Mouse (Mus musculus): Measurements from ENCODE around the gene Pcare. TPM values are rescaled to one million over a fixed set of nuclear protein-coding genes. Genes with fewer than 3 reads are reported as not detected.

The Pcare gene
- 0.04 TPM in 1 of 2 replicates, not detected in the other for polyA plus RNA-seq (2014; fragmentation: Nextera tagmentation; extraction: Ambion mirVana)

DNA sequence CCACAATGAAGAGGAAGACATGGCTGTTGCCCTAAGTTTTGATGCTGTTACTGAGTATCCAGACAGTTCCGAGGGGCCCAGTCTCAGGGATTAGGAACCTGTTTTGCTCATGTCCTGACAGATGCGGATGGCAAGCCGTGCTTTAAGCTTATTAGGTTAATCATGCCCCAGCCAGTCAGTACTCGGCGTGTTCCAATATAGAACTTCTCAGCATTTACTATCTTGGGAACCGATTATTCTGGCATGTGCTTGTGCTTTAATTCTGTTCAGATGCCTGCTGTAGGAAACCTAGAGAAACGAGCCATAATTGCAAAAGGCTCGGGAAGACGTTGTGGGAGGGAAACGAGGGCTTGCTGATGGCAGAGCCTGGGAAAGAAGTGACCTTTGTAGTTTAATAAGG lies at the start of gene Pcare:
Pcare (minus strand) TSS at position 64 of the 400 bp plus-strand sequence.
- H3K4me2 ChIP-seq, result no peak within 1 kb of the TSS
- H3K27ac ChIP-seq (ENCODE audit: low read depth, low read length), result no peak within 1 kb of the TSS
- H3K4me3 ChIP-seq (ENCODE audit: low read depth, low read length), result no peak within 1 kb of the TSS
- ATAC-seq (replicated peaks; ENCODE audit: low FRiP score), result no peak
- no peak for DNase-seq (ENCODE audit: low spot score)
- no peaks in the 10 kb centered on the region for H3K9me3 ChIP-seq (ENCODE audit: control insufficient read depth, low read length)
- no peaks in the 10 kb centered on the region for H3K36me3 ChIP-seq (ENCODE audit: control insufficient read depth, insufficient read depth, low read length)
- 80% methylated on average over 10 of the region's 10 CpGs for WGBS
- no peaks in the 10 kb centered on the region for H3K27me3 ChIP-seq (replicated peaks; ENCODE audit: control insufficient read depth, insufficient read depth, low read length)
- no peaks in the 10 kb centered on the region for H3K4me1 ChIP-seq (replicated peaks; ENCODE audit: control insufficient read depth, insufficient read depth, low read length)
- H3K9ac ChIP-seq (ENCODE audit: low read depth, low read length), result no peak within 1 kb of the TSS

DNA sequence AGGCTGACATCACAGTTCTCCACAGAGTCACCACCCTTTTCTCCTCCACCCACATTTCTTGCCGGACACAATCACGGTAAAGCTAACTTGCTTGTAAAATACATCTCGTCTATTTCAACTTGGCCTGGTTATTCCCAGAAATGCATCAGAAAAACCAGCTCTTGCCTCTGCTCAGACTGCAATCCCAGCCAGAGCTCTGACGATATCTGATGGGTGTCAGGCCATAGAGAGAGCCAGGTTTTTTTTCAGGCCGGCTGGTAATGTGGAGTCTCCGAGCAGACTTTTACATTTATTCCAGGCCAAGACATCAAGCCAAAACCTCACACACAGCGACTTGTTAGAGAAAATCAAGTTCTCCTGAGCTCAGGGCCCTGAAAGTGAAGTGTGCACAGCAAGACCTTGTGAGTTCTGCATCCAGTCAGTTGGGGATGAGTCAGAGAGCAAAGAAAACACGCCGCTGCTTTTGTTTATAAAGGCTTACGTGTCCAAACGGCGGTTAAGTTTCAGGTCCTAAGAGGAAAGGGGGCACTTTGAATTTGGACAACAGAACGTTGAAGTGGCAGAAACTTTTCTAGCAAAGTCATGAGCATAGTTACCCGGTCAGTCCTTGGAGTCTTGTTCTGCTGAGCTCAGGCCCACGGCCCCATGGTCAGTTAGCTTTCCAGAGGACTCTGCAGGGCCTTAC lies 43.0 kb upstream of the Pcare start:
- no peak overlapping the region for H3K4me3 ChIP-seq (ENCODE audit: low read depth, low read length)
- no peaks in the 10 kb centered on the region for H3K27me3 ChIP-seq (replicated peaks; ENCODE audit: control insufficient read depth, insufficient read depth, low read length)
- H3K9ac ChIP-seq (ENCODE audit: low read depth, low read length), result no peak overlapping the region
- DNase-seq (ENCODE audit: low spot score) (no peak), ATAC-seq (replicated peaks; ENCODE audit: low FRiP score) (no peak)
- no peak overlapping the region for H3K4me2 ChIP-seq
- H3K27ac ChIP-seq (ENCODE audit: low read depth, low read length), result no peak overlapping the region
- 80% methylated on average over 15 of the region's 15 CpGs for WGBS
- no peaks in the 10 kb centered on the region for H3K4me1 ChIP-seq (replicated peaks; ENCODE audit: control insufficient read depth, insufficient read depth, low read length)
- no peaks in the 10 kb centered on the region for H3K9me3 ChIP-seq (ENCODE audit: control insufficient read depth, low read length)
- no peaks in the 10 kb centered on the region for H3K36me3 ChIP-seq (ENCODE audit: control insufficient read depth, insufficient read depth, low read length)

DNA sequence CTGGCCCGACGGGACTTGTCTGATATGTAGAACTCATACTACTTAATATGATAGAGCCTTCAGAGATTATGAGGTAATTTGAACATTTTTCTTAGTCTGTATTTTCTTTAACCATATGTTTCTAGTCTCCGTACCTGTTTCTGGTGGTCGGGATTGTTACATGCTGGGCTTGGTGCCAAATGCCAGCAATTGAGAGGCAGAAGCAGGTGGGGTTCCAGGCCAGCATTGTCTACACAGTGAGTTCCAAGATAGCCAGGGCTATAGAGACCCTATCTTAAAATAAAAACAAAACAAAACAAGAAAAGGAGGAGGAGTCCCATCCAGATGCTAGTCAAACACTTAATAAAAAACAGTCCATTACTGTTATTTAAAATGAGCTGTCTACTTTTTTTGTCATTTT lies 38.9 kb upstream of the Pcare start:
- no peaks in the 10 kb centered on the region for H3K27me3 ChIP-seq (replicated peaks; ENCODE audit: control insufficient read depth, insufficient read depth, low read length)
- H3K36me3 ChIP-seq (ENCODE audit: control insufficient read depth, insufficient read depth, low read length), result no peaks in the 10 kb centered on the region
- H3K9ac ChIP-seq (ENCODE audit: low read depth, low read length), result no peak overlapping the region
- H3K4me1 ChIP-seq (replicated peaks; ENCODE audit: control insufficient read depth, insufficient read depth, low read length), result no peaks in the 10 kb centered on the region
- ATAC-seq (replicated peaks; ENCODE audit: low FRiP score), result no peak
- no peak overlapping the region for H3K27ac ChIP-seq (ENCODE audit: low read depth, low read length)
- no peak for DNase-seq (ENCODE audit: low spot score)
- 87% methylated on average over 4 of the region's 4 CpGs for WGBS
- no peak overlapping the region for H3K4me3 ChIP-seq (ENCODE audit: low read depth, low read length)
- no peaks in the 10 kb centered on the region for H3K9me3 ChIP-seq (ENCODE audit: control insufficient read depth, low read length)
- no peak overlapping the region for H3K4me2 ChIP-seq

DNA sequence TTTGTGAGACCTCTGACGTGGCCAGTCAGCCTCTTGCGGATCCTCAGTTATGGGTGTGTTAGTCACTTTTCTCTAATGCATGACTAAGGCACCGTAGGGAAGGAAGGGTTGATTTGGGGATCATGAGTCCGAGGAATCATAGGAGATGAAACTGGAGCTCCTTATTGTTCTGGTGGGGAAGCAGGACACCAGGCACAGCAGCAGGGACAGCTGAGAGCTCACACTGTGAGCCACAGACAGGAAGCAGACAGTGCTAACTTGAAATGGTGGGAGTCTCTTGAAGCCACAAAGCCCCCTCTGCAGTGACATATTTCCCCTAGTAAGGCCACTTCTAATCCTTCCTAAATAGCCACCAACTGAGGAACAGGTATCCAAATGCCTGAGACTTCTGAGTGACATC lies 38.4 kb upstream of the Pcare start:
- DNase-seq (ENCODE audit: low spot score), result no peak
- ATAC-seq (replicated peaks; ENCODE audit: low FRiP score), result no peak
- 78% methylated on average over 4 of the region's 4 CpGs for WGBS
- Histone ChIP-seq H3K27me3 (replicated peaks; ENCODE audit: control insufficient read depth, insufficient read depth, low read length) (no peaks in the 10 kb centered on the region), H3K27ac (ENCODE audit: low read depth, low read length) (no peak overlapping the region), H3K4me3 (ENCODE audit: low read depth, low read length) (no peak overlapping the region), H3K4me2 (no peak overlapping the region), H3K4me1 (replicated peaks; ENCODE audit: control insufficient read depth, insufficient read depth, low read length) (no peaks in the 10 kb centered on the region), H3K9ac (ENCODE audit: low read depth, low read length) (no peak overlapping the region), H3K36me3 (ENCODE audit: control insufficient read depth, insufficient read depth, low read length) (no peaks in the 10 kb centered on the region), H3K9me3 (ENCODE audit: control insufficient read depth, low read length) (no peaks in the 10 kb centered on the region)

DNA sequence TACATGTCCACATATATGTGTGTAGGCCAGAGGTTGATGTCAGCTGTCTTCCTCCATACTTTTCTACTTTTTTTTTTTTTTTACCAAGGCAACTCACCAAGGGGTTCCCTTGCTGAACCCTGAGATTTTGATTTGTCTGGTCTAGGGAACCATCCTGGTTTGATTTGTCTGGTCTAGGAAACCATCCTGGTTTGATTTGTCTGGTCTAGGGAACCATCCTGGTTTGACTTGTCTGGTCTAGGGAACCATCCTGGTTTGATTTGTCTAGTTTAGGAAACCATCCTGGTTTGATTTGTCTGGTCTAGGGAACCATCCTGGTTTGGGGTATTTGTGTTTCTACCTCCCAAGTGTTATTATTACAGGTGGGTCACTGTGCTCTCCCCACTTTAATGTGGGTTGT lies 33.8 kb upstream of the Pcare start:
- DNase-seq (ENCODE audit: low spot score) (no peak), ATAC-seq (replicated peaks; ENCODE audit: low FRiP score) (no peak)
- Histone ChIP-seq H3K4me1 (replicated peaks; ENCODE audit: control insufficient read depth, insufficient read depth, low read length) (no peaks in the 10 kb centered on the region), H3K27ac (ENCODE audit: low read depth, low read length) (no peak overlapping the region), H3K36me3 (ENCODE audit: control insufficient read depth, insufficient read depth, low read length) (no peaks in the 10 kb centered on the region), H3K9ac (ENCODE audit: low read depth, low read length) (no peak overlapping the region), H3K4me3 (ENCODE audit: low read depth, low read length) (no peak overlapping the region), H3K27me3 (replicated peaks; ENCODE audit: control insufficient read depth, insufficient read depth, low read length) (peaks cover 24% of the 10 kb centered on the region), H3K4me2 (no peak overlapping the region), H3K9me3 (ENCODE audit: control insufficient read depth, low read length) (no peaks in the 10 kb centered on the region)

DNA sequence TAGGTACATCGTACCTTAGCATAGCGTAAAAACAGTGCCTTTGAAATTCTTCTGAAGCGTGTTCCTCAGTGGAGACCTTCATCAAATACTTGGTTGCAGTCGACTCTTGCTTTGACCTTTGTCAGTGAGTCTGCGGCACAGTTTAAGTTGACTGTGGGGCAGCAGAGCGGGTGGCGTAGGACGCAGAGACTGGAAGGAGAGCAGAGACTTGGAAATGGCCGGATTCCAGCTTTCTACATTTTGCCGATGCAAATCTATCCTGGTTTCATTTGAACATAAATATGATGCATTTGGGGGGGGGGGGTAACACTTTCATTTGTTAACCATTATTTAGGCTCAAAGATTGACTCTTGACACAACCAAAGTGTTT lies 30.7 kb upstream of the Pcare start:
- Histone ChIP-seq H3K4me1 (replicated peaks; ENCODE audit: control insufficient read depth, insufficient read depth, low read length) (no peaks in the 10 kb centered on the region), H3K9me3 (ENCODE audit: control insufficient read depth, low read length) (no peaks in the 10 kb centered on the region; the same call in 1 of the 2 replicates), H3K4me3 (ENCODE audit: low read depth, low read length) (peak overlapping the region; percentile 57), H3K27me3 (replicated peaks; ENCODE audit: control insufficient read depth, insufficient read depth, low read length) (peaks cover 32% of the 10 kb centered on the region), H3K9ac (ENCODE audit: low read depth, low read length) (no peak overlapping the region), H3K36me3 (ENCODE audit: control insufficient read depth, insufficient read depth, low read length) (no peaks in the 10 kb centered on the region), H3K27ac (ENCODE audit: low read depth, low read length) (no peak overlapping the region), H3K4me2 (peak overlapping the region; percentile 61)
- ATAC-seq (replicated peaks; ENCODE audit: low FRiP score) (no peak), DNase-seq (ENCODE audit: low spot score) (no peak)
- 30% methylated on average over 10 of the region's 10 CpGs for whole genome bisulfite sequencing

DNA sequence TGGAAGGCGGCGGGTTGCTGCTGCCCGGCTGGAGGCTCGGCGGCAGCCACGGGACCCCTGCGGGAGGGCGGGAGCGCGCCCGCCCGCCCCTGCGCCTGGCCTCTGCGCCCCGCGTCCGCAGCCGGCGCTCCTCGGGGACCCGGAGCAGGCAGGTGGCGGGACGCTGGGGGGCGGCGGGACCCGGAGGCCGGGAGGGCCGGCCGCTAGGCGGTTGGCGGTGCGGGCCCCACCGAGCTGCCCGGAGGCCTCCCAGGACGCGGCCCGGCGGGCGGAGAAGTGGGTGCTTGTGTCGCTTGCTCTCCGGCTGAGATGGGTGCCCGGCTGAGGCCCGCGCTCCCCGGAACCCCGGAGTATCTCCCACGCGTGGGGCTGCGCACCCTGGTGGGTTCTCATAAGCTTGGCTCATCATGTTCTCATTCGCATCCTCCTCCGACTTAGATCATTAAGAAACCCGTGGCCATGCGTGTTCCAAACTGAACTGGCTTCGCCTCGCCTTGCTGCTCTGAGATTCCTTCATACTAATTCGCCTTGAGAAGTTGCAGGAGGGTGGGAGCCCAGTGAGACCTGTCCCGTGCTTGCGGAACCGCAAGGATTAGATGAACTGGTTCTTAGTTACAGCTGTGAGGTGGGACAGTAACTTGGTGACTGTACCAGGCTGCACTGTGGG lies 30.1 kb upstream of the Pcare start:
- Histone ChIP-seq H3K27ac (ENCODE audit: low read depth, low read length) (no peak overlapping the region), H3K27me3 (replicated peaks; ENCODE audit: control insufficient read depth, insufficient read depth, low read length) (peaks cover 32% of the 10 kb centered on the region), H3K4me1 (replicated peaks; ENCODE audit: control insufficient read depth, insufficient read depth, low read length) (no peaks in the 10 kb centered on the region), H3K4me3 (ENCODE audit: low read depth, low read length) (peak overlapping the region; percentile 57), H3K9ac (ENCODE audit: low read depth, low read length) (peak overlapping the region; percentile 5; the same call in 1 of the 2 replicates), H3K4me2 (peak overlapping the region; percentile 61), H3K9me3 (ENCODE audit: control insufficient read depth, low read length) (peaks cover 3% of the 10 kb centered on the region; the same call in 1 of the 2 replicates), H3K36me3 (ENCODE audit: control insufficient read depth, insufficient read depth, low read length) (no peaks in the 10 kb centered on the region)
- WGBS, result 2% methylated on average over 40 of the region's 59 CpGs
- no peak for DNase-seq (ENCODE audit: low spot score)
- no peak for ATAC-seq (replicated peaks; ENCODE audit: low FRiP score)

DNA sequence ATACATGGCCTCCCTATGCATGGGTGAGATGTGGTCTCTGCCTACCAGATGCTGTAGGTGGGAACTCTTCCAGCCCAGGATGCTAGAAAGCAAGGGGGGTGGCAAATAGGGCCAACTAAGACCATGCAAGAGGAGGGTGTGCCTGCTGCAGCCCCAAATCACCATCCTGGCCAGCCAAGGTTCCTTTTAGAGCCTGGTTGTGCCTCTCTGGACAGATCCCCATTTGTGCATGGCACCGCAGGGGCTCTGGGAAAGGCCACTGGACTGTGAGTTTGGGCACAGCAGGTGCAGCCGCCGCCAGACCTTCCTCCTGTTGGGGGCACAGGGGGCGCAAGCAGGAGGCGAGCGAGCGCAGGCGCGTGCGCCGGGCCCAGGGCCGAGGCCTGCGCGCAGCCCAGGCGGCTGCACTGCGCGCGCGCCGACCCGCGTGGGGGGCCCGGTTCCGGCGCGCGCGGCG lies 29.6 kb upstream of the Pcare start:
- Histone ChIP-seq H3K9ac (ENCODE audit: low read depth, low read length) (peak overlapping the region; percentile 5; the same call in 1 of the 2 replicates), H3K4me2 (peak overlapping the region; percentile 61), H3K27ac (ENCODE audit: low read depth, low read length) (no peak overlapping the region), H3K9me3 (ENCODE audit: control insufficient read depth, low read length) (peaks cover 3% of the 10 kb centered on the region; the same call in 1 of the 2 replicates), H3K36me3 (ENCODE audit: control insufficient read depth, insufficient read depth, low read length) (no peaks in the 10 kb centered on the region), H3K27me3 (replicated peaks; ENCODE audit: control insufficient read depth, insufficient read depth, low read length) (peaks cover 32% of the 10 kb centered on the region), H3K4me3 (ENCODE audit: low read depth, low read length) (peak overlapping the region; percentile 57), H3K4me1 (replicated peaks; ENCODE audit: control insufficient read depth, insufficient read depth, low read length) (no peaks in the 10 kb centered on the region)
- under 1% methylated on average over 28 of the region's 29 CpGs for WGBS
- no peak for ATAC-seq (replicated peaks; ENCODE audit: low FRiP score)
- DNase-seq (ENCODE audit: low spot score), result peak; percentile 44

DNA sequence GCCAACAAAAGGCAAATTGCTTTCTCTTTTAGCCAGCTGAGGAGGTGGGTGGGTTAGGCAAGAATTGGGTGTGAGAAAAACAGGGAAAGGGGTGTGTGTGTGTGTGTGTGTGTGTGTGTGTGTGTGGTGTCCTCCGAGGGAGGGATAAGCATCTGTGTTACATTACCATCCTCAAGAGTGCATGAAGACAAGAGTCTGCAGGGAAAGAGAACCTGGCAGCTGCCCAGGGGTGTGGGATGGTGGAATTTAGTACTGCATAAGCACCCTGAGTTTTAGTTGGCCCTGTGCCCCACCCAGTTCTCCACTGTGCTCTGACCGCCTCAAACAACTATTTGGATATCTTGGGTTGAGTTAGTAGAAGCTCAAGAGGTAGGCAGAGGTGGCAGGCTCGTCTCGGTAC lies 28.3 kb upstream of the Pcare start:
- H3K9me3 ChIP-seq (ENCODE audit: control insufficient read depth, low read length), result peaks cover 3% of the 10 kb centered on the region; the same call in 1 of the 2 replicates
- 79% methylated on average over 4 of the region's 4 CpGs for WGBS
- ATAC-seq (replicated peaks; ENCODE audit: low FRiP score), result no peak
- peaks cover 32% of the 10 kb centered on the region for H3K27me3 ChIP-seq (replicated peaks; ENCODE audit: control insufficient read depth, insufficient read depth, low read length)
- no peak for DNase-seq (ENCODE audit: low spot score)
- no peak overlapping the region for H3K9ac ChIP-seq (ENCODE audit: low read depth, low read length)
- no peak overlapping the region for H3K27ac ChIP-seq (ENCODE audit: low read depth, low read length)
- no peak overlapping the region for H3K4me2 ChIP-seq
- no peak overlapping the region for H3K4me3 ChIP-seq (ENCODE audit: low read depth, low read length)
- no peaks in the 10 kb centered on the region for H3K4me1 ChIP-seq (replicated peaks; ENCODE audit: control insufficient read depth, insufficient read depth, low read length)
- H3K36me3 ChIP-seq (ENCODE audit: control insufficient read depth, insufficient read depth, low read length), result no peaks in the 10 kb centered on the region

Data from liver, embryonic 11.5 days (tissue).